Mouse (Mus musculus): ENCODE data around the gene Tmtc2.
A peak's percentile ranks its signal among the peaks of the same experiment; 100 is the strongest.

Tmtc2 gene

DNA sequence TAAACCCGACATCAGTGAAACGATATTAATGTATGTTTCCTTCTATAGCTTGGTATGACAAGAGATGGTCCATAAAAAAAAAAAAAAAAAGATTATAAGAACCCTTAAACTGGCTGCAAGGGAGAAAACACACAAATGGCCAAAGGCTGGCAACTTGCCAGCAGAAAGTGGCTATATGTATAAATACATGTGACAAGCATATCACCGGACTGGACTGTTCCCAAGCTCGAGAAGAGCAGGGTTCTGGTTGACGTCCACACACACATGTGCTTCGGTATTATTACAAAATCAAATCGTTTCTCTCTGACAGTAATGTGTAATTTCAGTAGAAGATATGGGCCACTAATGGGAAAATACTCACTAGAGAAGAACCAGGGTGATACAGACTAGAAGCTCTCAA, 287.2 kb downstream of the Tmtc2 start:
- no peak for DNase-seq

DNA sequence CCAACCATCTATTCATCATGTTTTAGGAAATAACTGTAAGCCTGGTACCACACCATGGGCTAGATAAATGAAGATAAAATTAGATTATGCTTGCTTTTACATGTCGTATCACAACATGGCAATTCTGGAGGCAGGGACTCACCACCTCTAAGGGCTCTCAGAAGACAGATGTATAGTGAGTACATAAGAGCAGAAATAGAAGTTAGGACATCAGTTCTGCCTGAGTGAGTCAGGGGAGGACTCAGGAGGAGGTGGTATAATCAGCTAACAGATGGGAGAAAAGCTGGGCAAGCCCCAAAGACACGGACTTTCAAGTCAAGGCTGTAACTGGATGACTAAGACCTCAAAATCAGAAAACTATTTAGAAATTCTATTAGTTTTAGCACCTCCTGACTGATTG, 288.0 kb downstream of the Tmtc2 start:
- DNase-seq = no peak

DNA sequence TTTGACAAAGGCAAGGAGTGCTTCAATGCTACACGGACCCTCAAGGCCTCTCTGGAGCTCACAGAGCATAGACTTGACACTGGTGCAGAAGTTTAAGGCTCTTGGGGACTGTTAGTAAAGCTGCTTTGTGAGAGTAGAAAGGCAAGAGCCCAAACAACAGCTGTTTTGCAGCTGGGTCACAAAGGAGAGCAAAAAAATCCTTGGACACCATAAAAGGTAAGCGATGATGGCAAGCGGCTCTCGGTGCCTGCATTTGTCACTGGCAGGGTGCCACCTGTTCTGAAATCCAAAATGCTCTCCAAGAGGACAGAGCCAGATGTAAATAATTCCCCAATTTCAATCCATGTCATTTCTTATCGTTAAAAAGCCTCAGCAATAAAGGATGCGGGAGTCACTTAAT, 290.1 kb downstream of the Tmtc2 start:
- peak; percentile 22 for DNase-seq

DNA sequence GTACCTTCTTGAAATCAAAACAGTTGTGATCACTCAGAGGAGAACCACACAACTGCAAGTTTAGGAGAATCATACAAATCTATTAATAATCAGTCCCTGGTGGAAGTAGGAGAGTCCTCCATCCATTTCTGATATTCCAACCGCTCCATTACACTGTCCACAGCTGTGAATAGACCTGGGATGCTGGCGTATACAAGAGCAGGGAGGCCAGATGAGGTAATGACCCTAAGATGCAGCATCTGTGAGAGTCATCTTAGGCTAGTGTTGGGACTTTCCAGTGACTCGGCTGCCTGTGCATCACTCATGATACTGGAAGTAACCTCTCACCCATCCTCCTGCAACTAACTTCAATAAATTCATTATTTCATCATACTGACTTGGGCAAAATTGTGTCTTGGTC, 293.3 kb downstream of the Tmtc2 start:
- no peak for DNase-seq

DNA sequence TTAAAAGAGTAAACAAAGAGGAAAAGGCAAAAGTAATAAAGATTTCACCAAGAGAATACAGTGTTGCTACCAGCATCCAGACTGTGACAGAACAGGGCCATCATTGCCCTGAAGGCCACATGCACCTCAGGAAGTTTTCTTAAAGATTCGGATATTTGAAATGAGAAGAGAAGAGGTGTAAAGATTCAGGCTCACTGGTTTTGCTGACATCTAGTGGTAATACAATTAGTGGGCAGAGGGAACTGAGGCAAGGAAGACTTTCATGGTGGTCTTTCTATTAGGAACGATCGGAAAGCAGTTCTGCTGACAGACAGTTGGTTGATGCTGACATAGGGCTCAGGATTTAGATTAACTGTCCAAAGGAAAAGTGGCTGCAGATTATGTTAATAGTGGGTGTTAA, 314.2 kb downstream of the Tmtc2 start:
- no peak for DNase-seq

DNA sequence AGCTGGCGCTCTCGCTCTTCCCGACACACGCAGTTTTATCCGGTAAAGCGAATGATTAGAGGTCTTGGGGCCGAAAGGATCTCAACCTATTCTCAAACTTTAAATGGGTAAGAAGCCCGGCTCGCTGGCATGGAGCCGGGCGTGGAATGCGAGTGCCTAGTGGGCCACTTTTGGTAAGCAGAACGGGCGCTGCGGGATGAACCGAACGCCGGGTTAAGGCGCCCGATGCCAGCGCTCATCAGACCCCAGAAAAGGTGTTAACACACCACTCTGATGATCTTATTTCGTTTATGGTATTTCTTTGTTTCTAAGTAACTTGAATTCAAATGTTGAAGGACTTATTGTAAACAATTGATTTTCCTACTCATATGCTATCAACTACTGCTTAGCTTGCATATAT, 336.0 kb downstream of the Tmtc2 start:
- DNase-seq = peak; percentile 78

DNA sequence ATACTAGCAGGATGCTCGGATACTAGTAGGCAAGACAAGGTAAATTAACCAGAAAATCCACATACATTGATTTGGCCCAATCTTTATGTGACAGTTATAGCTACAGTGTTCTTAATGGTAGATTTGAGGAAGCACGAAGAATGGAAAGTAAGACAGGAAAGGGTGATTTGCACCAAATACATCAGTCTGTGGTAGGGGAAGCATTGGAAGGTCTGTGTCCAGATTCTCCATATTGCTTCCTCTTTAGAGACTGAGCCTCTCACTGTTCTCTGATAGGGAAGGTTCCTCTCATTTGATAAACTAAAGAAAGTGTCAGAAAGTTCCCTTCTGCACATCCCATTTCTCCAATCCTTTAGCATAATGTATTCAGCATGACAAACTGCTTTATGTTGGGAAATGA, 341.4 kb downstream of the Tmtc2 start:
- DNase-seq = no peak

DNA sequence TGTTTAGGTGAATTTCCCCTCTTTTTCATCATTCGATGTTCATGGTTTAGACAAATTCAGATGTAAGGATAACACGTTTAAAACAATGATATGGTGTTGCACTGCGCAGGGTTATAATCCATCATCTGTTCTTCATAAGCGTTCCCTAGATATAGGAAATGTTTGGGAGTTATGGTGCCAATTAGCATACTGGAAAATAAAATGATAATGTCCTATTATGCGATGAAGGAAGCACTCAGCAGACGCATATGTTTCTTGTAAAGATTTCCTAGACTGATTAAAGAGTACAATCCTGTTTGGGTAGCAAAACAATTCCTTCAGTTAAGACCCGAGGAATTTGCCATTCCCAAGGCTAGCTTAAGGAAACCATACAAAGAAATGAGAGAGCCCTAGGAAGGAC, 343.8 kb downstream of the Tmtc2 start:
- DNase-seq = no peak

DNA sequence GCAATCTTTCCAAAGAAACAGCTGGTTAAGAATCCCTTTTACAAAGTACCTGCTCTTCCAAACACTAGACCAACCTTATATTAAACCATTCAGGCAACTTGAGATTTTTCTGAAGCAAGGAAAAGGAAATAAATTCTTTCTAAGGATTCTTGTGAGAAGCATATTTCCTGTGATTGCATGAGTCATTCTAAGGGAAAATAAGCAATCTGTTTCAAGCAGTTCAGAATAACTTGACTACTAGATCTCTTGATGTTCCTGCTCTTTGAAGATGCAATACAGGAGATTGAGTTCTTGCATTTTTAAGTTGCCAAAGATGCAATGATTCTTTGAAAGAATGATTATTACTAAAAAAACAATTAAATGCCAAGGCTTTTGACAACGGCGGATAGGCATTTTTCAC, 345.6 kb downstream of the Tmtc2 start:
- DNase-seq = no peak

DNA sequence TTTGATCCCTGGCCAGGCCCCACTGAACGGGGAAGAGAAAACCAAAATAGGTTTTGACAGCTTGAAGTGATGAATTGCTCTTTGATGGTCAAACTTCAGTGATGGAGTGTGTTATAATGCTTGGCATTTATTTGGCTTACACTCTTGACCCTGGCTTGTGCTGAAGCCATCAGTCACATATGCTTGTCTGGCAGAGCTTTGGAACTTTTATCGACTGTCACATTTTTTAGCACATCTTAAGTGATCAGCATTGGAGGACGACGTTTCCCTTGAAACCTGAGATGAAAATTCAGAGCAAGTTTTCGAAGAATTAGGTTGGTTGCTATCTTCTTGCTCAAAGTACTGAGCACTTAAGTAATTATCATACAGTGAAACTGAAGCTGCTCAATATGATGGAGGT, 346.6 kb downstream of the Tmtc2 start:
- no peak for DNase-seq

DNA sequence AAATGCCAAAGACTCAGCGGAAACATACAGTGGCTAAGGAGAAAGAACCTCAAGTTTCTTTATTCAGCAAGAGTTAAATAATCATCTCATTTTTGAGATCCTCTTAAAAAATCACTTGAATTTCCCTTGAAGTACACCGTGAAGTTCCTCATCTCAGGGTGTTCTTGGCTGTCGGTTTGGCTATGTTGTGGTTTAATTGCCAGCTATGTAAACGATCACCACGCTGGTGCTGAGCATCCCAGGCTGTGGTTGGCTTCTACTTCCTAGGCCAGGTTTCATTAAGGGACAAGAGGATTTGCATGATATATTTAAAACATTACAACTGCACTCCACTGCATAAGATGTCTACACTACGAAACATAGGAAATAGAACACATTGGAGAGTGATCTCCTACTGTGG, 348.5 kb downstream of the Tmtc2 start:
- no peak for DNase-seq

DNA sequence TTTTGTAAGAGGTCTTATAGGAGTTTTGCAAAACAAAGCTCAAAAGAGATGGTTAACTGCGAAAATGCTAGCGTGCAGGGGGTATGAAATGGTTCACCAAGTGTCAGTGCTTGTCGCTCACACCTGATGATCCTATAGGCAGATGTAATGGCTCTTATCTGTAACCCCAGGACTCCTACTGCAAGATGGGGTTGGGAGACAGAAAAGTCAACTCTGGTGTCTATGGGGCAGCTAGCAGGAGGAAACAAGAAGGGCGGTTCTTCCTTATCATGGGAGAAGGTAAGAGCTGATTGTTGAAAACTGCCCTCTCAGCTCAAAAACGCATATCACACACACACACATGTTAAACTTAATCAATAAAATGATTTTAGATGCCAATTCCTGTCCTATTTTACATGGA, 351.3 kb downstream of the Tmtc2 start:
- no peak for DNase-seq

DNA sequence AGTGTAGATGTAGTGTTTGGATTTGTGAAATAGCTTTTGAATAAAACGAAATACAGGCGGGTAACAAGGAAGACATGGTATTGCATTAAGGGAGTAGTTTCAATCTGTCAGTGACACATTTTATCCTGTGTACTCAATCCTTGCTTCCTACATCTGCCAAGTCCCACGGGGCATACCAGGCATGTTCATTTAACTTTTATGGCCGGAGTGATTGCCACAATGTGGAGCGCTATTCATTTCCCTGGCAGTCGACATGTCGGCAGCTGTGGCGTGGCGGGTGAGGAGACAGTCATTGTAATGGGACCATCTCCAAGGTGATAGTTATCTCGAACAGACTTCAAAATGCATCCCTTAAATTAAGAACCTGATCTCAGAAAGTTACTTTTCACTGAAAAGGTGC, 372.8 kb downstream of the Tmtc2 start:
- DNase-seq = no peak

DNA sequence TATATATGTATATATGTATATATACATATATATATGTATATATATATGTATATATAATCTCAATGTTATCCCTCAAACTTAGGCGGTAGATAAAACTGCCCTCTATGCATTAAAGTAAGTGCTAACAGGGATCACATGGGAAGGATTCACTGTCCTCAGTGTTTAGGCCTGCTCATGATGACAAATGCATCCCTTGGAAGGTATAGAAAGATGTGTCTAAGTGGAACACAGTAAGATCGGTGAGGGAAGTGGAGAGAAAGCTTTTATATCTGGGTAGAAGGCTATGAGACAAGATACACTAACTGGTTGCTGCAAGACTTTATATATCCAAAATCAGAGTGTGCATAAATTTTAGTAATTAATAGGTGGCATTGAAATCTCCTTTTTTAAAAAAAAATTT, 373.6 kb downstream of the Tmtc2 start:
- no peak for DNase-seq

DNA sequence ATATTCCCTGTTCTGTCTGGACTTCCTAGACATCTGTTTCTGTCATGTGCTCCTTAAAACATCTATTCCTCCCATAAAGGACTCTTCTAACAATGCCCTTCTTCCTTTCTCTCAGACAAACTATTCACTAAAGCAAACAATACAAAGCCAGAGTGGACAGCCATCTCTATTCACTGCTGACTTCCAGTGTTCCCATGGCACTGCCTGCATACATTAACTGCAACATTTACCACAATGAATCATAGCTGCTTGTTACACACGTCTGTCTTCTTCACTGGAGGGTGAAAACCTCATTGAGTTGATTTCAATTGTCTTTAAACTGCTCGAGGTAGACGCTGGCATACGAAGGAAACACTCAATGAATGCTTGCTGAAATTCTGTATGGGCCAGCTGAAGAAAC, 374.2 kb downstream of the Tmtc2 start:
- DNase-seq = no peak

DNA sequence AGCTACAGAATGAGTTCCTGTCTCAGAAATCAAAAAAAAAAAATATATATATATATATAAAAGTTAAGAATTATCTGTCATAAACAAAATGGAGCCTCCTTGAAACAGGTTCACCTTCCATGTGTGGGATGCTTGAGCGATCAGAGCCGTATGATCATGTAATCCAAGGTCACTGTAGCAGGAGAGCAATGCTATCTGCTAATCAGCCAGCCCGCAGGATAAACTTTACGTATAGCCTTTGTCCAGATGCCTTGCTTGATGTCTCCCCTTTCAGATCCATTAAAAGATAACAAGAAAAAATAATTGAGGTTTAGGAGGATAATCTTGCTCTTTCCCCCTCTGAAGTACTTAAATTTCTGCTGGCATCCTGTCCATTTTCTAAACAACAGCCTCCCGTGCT, 374.7 kb downstream of the Tmtc2 start:
- DNase-seq = no peak

DNA sequence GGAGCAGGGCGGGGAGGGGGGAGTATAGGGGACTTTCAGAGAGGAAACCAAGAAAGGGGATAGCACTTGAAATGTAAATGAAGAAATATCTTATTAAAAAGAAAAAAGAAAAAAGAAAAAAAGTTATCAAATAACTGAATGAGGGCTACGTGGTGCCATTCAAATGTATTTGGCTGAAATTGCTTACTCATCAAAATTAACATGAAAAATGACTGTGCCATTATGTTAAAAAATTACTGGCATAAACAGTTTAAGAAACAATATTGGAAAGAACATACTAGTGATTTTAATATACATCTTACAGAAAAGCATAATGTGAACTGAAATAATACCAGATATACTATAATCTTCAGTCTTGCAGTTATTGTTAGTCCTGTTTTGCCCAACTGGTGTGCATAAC, 378.9 kb downstream of the Tmtc2 start:
- no peak for DNase-seq

DNA sequence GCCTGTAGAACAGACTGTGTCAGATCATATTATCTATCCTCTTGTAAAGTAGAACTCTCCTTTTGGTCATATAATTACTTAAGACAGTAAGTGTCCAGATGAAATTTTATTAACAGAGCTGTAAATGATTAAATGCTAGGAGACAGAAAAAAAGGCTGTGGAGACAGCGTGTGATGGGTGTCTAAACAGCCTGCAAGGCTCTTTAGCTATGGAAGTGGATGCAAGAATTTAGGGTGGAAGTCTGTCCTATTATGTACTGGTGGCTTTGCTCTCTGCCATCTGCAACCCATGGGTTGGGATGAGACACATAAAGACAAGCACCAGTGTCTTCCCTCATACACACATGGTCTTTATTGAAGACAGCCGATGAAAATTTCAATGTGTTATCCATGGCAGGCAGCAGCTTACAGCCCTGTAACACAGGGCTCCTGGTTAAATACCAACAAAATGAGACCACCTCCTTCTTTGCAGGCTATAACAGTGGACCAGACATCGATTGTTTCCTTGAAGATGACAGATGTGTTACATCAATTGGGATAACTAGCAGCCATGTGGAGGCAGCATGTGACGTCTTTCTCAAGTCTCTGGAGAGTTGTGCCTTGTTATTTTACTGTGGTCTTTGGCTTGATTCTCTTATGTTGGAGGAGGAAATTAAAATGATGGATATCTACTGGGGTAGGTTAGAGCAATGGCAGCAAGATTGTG, 380.3 kb downstream of the Tmtc2 start:
- DNase-seq = peak; percentile 28

DNA sequence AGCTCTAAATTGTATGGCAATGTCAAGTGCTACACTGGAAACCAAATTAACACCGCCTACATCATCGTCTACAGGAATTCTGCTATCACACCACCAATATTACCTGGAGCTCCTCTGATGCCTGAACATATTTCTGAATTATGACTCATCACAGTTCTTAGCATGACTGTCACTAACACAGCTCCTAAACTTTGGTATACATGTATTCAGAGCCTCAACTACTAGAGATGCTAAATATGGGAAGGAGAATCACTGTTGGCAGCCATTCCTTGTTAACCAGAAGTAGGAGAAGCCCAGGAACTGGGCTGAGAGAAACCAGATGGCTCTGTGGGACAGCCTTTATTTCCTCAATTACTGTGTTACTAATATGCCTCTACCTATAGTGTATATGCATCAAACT, 382.2 kb downstream of the Tmtc2 start:
- DNase-seq = no peak

DNA sequence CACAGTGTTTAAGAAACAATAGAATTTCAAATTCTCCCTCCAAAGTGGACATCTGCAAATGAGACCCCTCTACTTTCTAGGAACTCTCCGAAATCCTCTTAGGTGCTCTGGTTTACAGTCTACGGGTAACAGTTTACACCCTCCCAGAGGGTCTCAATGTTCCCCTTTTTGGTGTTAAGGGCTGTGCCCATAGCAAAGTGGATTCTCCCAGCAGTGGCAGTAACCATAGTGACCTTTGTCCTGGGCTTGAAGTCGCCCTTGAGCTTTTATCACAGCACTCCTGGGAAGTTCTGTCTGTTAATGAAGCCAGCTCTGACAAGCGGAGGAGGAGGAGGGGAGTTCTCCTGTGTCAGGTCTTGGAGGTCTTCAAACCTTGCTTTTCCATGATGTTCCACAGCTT, 384.5 kb downstream of the Tmtc2 start:
- no peak for DNase-seq

DNA sequence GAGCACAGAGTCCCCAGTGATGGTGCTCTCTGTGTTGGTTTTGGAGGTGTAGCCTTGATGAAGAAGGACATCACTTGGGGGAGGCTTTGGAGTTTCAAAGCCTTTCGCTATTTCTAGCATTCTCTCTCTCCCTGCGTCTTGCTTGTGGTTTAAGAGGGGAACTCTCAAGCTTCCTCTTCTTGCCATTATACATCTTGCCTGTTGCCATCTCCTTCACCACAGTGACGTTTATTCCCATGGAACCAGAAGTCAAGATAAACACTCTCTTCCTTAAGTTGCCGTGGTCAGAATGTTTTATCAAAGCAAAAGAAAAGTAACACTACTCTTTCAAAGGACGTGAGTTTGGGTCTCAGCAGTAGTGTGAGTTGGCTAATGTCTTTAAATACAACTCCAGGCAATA, 387.6 kb downstream of the Tmtc2 start:
- DNase-seq = no peak

DNA sequence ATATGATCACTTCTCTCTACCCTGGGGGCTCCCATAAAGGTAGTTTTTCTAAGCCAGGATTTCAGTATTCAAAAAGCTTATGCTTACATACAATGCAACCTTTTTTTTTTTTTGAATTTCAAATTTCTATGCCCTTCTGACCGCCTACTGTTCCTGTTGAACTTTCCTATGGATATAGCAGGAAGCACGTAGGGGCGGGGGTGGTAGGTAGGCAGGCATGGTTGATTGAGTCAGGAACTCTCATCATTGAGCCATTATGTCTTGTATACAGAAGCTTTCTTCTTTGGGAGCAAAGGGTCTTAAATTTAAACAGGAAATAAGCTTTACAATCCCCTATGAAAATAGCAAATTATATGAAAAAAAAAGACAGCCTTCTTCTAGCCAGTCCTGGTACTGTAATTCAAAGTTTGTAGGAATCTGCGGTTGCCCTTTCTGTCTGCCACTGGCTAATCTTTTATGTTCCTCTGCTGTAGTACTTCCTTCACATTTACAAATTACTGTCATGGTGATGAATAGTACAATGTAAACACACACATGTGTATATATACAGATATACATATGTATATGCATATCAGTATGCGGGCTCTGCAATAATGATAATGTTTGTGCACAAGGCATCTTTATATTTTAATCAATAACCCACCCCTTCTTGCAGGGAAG, 405.7 kb downstream of the Tmtc2 start:
- DNase-seq = no peak

DNA sequence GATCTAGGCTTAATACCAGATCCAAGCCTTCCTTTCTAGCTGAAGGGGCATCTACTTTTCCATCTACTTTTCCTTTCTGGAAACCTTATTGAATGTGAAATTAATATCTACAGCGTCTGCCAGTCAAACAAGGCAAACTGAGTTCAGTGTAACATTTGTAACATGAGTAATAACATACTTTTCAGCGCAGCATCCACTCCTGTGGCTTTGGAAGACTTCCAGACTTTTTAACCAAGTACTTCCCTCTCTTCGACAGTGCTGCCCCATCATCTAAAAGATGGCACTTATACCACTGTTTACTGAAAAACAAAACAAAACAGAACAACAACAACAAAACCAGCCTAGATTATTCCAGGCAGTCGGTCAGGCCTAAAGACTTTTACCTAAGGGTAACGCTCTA, 409.0 kb downstream of the Tmtc2 start:
- no peak for DNase-seq

DNA sequence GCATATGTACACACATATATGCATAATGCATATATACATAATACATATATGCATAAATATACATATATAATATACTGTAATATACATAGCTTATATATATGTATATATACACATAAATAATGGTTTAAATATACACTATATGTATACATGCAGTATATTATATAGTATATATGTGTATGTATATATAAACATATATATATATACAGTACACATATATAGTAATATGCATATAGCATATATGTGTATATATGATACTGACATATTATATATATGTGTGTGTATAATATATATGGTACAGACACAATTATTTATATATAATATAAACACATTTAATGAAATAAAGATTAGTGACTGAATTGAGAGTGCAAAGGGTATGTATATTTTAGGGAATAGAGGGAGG, 420.5 kb downstream of the Tmtc2 start:
- no peak for DNase-seq

DNA sequence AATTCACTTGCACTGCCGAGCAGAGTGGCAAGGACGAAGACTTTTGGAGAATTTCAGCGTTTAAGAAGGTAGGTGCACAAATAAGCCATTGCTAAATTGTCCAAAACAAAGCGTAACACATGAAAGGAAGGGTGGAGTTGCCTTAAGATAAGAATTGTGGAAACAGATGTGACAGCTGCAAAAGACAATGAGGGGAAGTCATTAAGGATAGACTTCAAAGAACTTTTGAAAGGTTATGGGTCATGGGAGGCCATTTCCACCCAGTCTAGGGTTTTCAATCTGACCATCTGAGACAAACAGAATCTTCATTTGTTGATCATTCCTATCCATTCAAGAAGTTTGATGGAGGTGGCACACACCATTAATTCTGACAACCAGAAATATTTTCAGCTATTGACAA, 429.9 kb downstream of the Tmtc2 start:
- peak; percentile 8 for DNase-seq
